Mouse (Mus musculus) common myeloid progenitor, adult 5-6 weeks (primary cell): ENCODE data around the gene Cdh1. TPM values are rescaled to one million over a fixed set of nuclear protein-coding genes. Genes with fewer than 3 reads are reported as not detected.
"Not testable (repeated sequence)": the region's sequence is repeated elsewhere in the genome, so short reads cannot be mapped to it uniquely, and the experiment has no call there.

ENCODE experiments used
- ATAC-seq: replicated peaks from 2 replicates; pipeline ENCODE4 v1.8.0; 2016; ENCODE audit warnings: low read depth, mild to moderate bottlenecking, moderate TSS enrichment, inconsistent platforms; ENCODE audit not compliant: poor library complexity, severe bottlenecking
- total RNA-seq: library from RNA; stranded (forward); fragments of 200-1000, 187-1606 nt; gene quantifications from 2 replicates; pipeline ENCODE4 v1.2.3, GENCODE M21; 2017

The Cdh1 gene
- total RNA-seq, 1 experiment from 2014 or later = 0.23 TPM

- ATAC-seq = no peak
Measured at GRCm38 (mm10) chr8:106588443-106589431, 14.4 kb upstream of the Cdh1 start.

- no peak for ATAC-seq
Measured at GRCm38 (mm10) chr8:106592458-106592857, 10.7 kb upstream of the Cdh1 start.

- ATAC-seq = not testable (repeated sequence)
Measured at GRCm38 (mm10) chr8:106595623-106596022, 7.5 kb upstream of the Cdh1 start.

- no peak for ATAC-seq
Measured at GRCm38 (mm10) chr8:106597067-106597466, 6.1 kb upstream of the Cdh1 start.

- ATAC-seq = no peak
Measured at GRCm38 (mm10) chr8:106599265-106599979, 3.7 kb upstream of the Cdh1 start.

GRCm38 (mm10) chr8:106603933-106604332, 782 bp downstream of the Cdh1 start:
- ATAC-seq = no peak

GRCm38 (mm10) chr8:106605657-106606056, 2.5 kb downstream of the Cdh1 start:
- ATAC-seq = no peak

GRCm38 (mm10) chr8:106606121-106606520, 3.0 kb downstream of the Cdh1 start:
- no peak for ATAC-seq

- ATAC-seq = no peak
Measured at GRCm38 (mm10) chr8:106606601-106607145, 3.5 kb downstream of the Cdh1 start.

- ATAC-seq = not testable (repeated sequence)
Measured at GRCm38 (mm10) chr8:106607783-106608182, 4.6 kb downstream of the Cdh1 start.

GRCm38 (mm10) chr8:106608425-106608824, 5.3 kb downstream of the Cdh1 start:
- no peak for ATAC-seq

GRCm38 (mm10) chr8:106609076-106609903, 6.1 kb downstream of the Cdh1 start:
- ATAC-seq = no peak

- no peak for ATAC-seq
Measured at GRCm38 (mm10) chr8:106610958-106611640, 7.9 kb downstream of the Cdh1 start.

GRCm38 (mm10) chr8:106612047-106612446, 8.9 kb downstream of the Cdh1 start:
- ATAC-seq = peak; percentile 90

GRCm38 (mm10) chr8:106614704-106615103, 11.6 kb downstream of the Cdh1 start:
- ATAC-seq = no peak

- no peak for ATAC-seq
Measured at GRCm38 (mm10) chr8:106615661-106616299, 12.6 kb downstream of the Cdh1 start.

- ATAC-seq = no peak
Measured at GRCm38 (mm10) chr8:106616679-106617078, 13.5 kb downstream of the Cdh1 start.

- no peak for ATAC-seq
Measured at GRCm38 (mm10) chr8:106617196-106617595, 14.0 kb downstream of the Cdh1 start.

GRCm38 (mm10) chr8:106617865-106618264, 14.7 kb downstream of the Cdh1 start:
- ATAC-seq = no peak
